Mouse (Mus musculus): ENCODE measurements around the gene Tmem132e. TPM values are rescaled to one million over a fixed set of nuclear protein-coding genes. Genes with fewer than 3 reads are reported as not detected.

Gene Tmem132e
- polyA plus RNA-seq, 1 experiment from 2014 or later, result 0.12 TPM

- WGBS, result 45% methylated on average over 8 of the region's 8 CpGs
- no peaks in the 10 kb centered on the region for H3K27me3 ChIP-seq
- H3K36me3 ChIP-seq, result no peaks in the 10 kb centered on the region
- H3K27ac ChIP-seq, result no peak overlapping the region
- H3K4me2 ChIP-seq, result no peak overlapping the region
- no peak for ATAC-seq (ENCODE audit: borderline replicate concordance, extremely low read depth, low FRiP score, low TSS enrichment)
- H3K9me3 ChIP-seq, result no peaks in the 10 kb centered on the region
- no peaks in the 10 kb centered on the region for H3K4me1 ChIP-seq
- no peak overlapping the region for H3K4me3 ChIP-seq
- H3K9ac ChIP-seq, result no peak overlapping the region
Observed at GRCm38 (mm10) chr11:82487359-82488086, 98.8 kb downstream of the Tmem132e start.

DNA sequence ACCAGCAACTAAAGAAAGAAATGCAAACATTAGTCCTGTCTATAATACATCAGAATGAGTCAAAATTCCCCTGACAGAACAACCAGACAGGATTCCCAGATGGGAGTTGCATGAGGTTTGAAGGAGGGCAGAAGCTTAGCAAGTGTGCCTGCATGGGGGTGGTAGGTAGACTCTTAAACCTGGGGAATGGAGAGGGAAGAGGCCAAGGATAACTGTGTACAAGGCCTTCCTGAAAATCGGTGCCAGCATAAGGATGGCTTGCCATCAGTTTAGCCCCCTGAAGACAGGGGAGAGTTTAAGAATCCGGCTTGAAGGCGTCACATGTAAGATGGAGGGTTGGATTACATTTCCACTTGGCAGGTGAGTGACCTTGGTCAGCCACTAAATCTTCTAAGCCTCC, 102.2 kb downstream of the Tmem132e start:
- H3K27me3 ChIP-seq, result no peaks in the 10 kb centered on the region

More for the DNA sequence above, 102.2 kb downstream of the Tmem132e start:
- Histone ChIP-seq H3K9ac (no peak overlapping the region), H3K4me3 (no peak overlapping the region), H3K4me2 (no peak overlapping the region), H3K4me1 (no peaks in the 10 kb centered on the region), H3K27ac (no peak overlapping the region), H3K36me3 (no peaks in the 10 kb centered on the region), H3K9me3 (no peaks in the 10 kb centered on the region)
- 67% methylated on average over 3 of the region's 3 CpGs for WGBS
- ATAC-seq (ENCODE audit: borderline replicate concordance, extremely low read depth, low FRiP score, low TSS enrichment), result no peak

Other genes with a start within 250 kb of the Tmem132e start
- gene Ccl1, start 83.2 kb upstream of the Tmem132e start, polyA plus RNA-seq (2015; fragmentation: Nextera tagmentation; extraction: Ambion mirVana), result not detected in 2 replicates

Data from lung, embryonic 15.5 days (tissue).